Mouse (Mus musculus) midbrain, embryonic 16.5 days (tissue): Measurements from ENCODE around the gene Coro1b. TPM values are rescaled to one million over a fixed set of nuclear protein-coding genes. Genes with fewer than 3 reads are reported as not detected.
"Not testable (repeated sequence)": the region's sequence is repeated elsewhere in the genome, so short reads cannot be mapped to it uniquely, and the experiment has no call there.

ENCODE experiments used
- ATAC-seq: fragments of 200-750 bp; cut with Nextera tagmentation; 2 replicates; pipeline ENCODE4 v1.8.0; 2017; ENCODE audit warnings: moderate TSS enrichment
- H3K27ac ChIP-seq: fragments of 300-500 bp; sonication (generic); 2 replicates; pipeline ENCODE4 v1.5.1; 2014; ENCODE audit warnings: mild to moderate bottlenecking, low read length, mixed read lengths
- H3K27me3 ChIP-seq: fragments of 300-500 bp; sonication (generic); 2 replicates; pipeline ENCODE4 v1.6.1; 2014; ENCODE audit warnings: low read depth, low read length, mixed read lengths; ENCODE audit not compliant: control insufficient read depth, insufficient read depth
- H3K36me3 ChIP-seq: fragments of 300-500 bp; sonication (generic); 2 replicates; pipeline ENCODE4 v1.6.1; 2014; ENCODE audit warnings: mild to moderate bottlenecking, low read length, moderate library complexity, mixed read lengths; ENCODE audit not compliant: control insufficient read depth, insufficient read depth
- H3K4me1 ChIP-seq: fragments of 300-500 bp; sonication (generic); 2 replicates; pipeline ENCODE4 v1.6.1; 2014; ENCODE audit warnings: mild to moderate bottlenecking, low read length, mixed read lengths; ENCODE audit not compliant: control insufficient read depth, insufficient read depth
- H3K4me2 ChIP-seq: fragments of 300-500 bp; sonication (generic); 2 replicates; pipeline ENCODE4 v1.6.1; 2014; ENCODE audit warnings: mild to moderate bottlenecking, low read length, mixed read lengths
- H3K4me3 ChIP-seq: fragments of 300-500 bp; sonication (generic); 2 replicates; pipeline ENCODE4 v1.5.1; 2014; ENCODE audit warnings: low read depth, mild to moderate bottlenecking, low read length, moderate library complexity, mixed read lengths
- H3K9ac ChIP-seq: fragments of 300-500 bp; sonication (generic); 2 replicates; pipeline ENCODE4 v1.6.1; 2014; ENCODE audit warnings: low read depth, low read length, mixed read lengths
- H3K9me3 ChIP-seq: fragments of 300-500 bp; sonication (generic); replicated peaks from 2 replicates; pipeline ENCODE4 v1.6.1; 2014; ENCODE audit warnings: mild to moderate bottlenecking, low read length, mixed read lengths; ENCODE audit not compliant: control insufficient read depth, poor library complexity, severe bottlenecking
- WGBS: fragments of 180-500 bp; shearing (Covaris S2); extraction: QIAGEN DNeasy Blood & Tissue Kit; methylation state at CpG from one replicate; pipeline ENCODE4 v1.1.7; 2014; 5-methylcytosine and 5-hydroxymethylcytosine counted together
- polyA plus RNA-seq: library from polyadenylated mRNA; unstranded; fragments of >200 nt; fragmentation: Nextera tagmentation; extraction: Ambion mirVana; gene quantifications from 2 replicates; pipeline ENCODE4 v1.2.1, GENCODE M21; 2015

Coro1b gene
- polyA plus RNA-seq, 1 experiment from 2014 or later: 119 TPM

DNA sequence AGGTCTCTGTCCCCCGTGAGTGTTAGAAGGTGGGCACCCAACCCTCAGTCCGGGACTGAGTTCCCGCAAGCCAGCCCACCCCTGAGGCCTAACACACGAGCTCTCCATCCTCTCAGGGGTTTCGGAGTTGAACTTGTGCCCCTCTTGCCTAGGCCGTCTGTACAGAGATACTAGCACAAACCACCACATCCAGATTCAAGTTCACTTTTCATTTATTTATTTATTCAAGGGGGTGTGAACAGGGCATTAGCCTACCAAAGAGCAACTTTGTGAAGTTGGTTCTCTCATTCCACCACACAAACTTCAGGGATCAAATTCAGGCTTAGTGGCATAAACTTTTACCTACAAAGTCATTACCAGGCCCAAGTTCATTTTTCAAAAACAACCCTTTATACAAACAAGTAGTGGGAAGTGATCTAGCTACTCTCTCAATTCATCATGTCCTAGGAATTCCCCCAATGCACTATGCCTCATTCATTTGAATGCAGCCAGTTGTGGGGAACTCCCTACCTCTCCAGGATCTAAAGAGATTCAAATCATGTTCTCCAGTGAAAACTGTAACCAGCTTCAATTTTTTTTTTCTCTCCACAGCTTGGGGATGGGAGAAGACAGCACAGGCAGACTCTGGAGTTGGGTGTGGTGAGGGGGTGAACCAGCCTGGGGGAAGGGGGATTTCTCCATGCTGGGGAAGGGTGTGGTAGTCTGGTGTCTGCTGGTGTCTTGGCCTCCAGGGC, 13.0 kb upstream of the Coro1b start:
- H3K9me3 ChIP-seq, H3K9ac ChIP-seq, H3K27ac ChIP-seq, H3K27me3 ChIP-seq, H3K4me2 ChIP-seq, H3K4me3 ChIP-seq, ATAC-seq, H3K4me1 ChIP-seq: not testable (repeated sequence)
- WGBS: 87% methylated on average over 6 of the region's 6 CpGs
- H3K36me3 ChIP-seq: peaks cover 13% of the 10 kb centered on the region

DNA sequence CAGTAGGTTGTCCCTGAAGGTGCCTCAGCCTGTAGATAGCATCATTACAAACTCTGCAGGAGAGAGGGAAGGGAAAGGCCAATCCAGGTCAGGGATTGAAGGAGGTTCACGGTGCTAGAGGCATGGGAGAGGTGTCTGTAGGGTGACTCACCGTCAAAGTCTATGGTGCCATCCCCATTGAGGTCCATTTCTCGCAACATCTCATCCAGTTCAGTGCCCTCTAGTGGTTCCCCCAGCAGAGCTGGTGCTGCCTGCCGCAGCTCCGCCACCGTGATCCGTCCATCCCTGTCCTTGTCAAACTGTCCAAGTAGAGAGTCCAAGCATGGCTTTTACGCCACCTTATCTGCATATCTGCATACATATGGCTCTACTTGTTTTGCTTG, 12.5 kb upstream of the Coro1b start:
- H3K36me3 ChIP-seq: peaks cover 13% of the 10 kb centered on the region
- ATAC-seq, H3K4me3 ChIP-seq, H3K9me3 ChIP-seq, H3K4me1 ChIP-seq, H3K4me2 ChIP-seq, H3K9ac ChIP-seq, H3K27ac ChIP-seq, H3K27me3 ChIP-seq: not testable (repeated sequence)
- WGBS: 23% methylated on average over 8 of the region's 8 CpGs

- WGBS: 81% methylated on average over 5 of the region's 5 CpGs
- Histone ChIP-seq H3K9ac (no peak overlapping the region), H3K9me3 (no peaks in the 10 kb centered on the region), H3K36me3 (peaks cover 10% of the 10 kb centered on the region), H3K4me3 (no peak overlapping the region), H3K4me2 (no peak overlapping the region), H3K27ac (no peak overlapping the region), H3K4me1 (no peaks in the 10 kb centered on the region; the same call in 1 of the 2 replicates), H3K27me3 (no peaks in the 10 kb centered on the region)
- ATAC-seq: no peak
Measured at GRCm38 (mm10) chr19:4136463-4136862, 12.0 kb upstream of the Coro1b start.

DNA sequence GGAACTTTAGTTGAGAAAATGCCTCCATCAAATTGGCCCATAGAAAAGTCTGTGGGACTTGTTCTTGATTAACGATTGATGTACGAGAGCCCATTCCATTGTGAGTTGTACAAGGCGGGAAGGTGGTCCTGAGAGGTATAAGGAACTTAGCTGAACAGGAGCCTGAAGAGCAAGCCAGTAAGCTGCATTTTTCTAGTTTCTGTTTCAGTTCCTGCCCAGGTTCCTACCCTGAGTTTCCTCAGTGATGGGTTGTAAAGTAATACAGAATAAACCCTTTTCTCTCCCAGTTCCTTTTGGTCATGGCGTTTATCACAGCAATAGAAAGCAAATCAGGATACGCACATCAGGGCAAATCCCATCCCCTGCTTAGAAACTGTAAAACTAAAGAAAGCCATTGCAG, 10.5 kb upstream of the Coro1b start:
- Histone ChIP-seq H3K27me3 (no peaks in the 10 kb centered on the region), H3K4me1 (no peaks in the 10 kb centered on the region; the same call in 1 of the 2 replicates), H3K27ac (no peak overlapping the region), H3K4me2 (no peak overlapping the region), H3K9me3 (no peaks in the 10 kb centered on the region), H3K36me3 (peaks cover 3% of the 10 kb centered on the region), H3K9ac (no peak overlapping the region), H3K4me3 (no peak overlapping the region)
- ATAC-seq: no peak
- 86% methylated on average over 5 of the region's 5 CpGs for WGBS

GRCm38 (mm10) chr19:4139446-4139845, 9.0 kb upstream of the Coro1b start, which contains the start of gene Gpr152:
TSS of gene Gpr152 (plus strand) at chr19:4139787.
- Histone ChIP-seq H3K9ac (no peak within 1 kb of the TSS), H3K4me1 (no peaks in the 10 kb centered on the region; the same call in 1 of the 2 replicates), H3K4me3 (no peak within 1 kb of the TSS), H3K27ac (no peak within 1 kb of the TSS), H3K27me3 (no peaks in the 10 kb centered on the region), H3K4me2 (no peak within 1 kb of the TSS), H3K36me3 (no peaks in the 10 kb centered on the region), H3K9me3 (no peaks in the 10 kb centered on the region)
- no peak for ATAC-seq
- WGBS: 57% methylated on average over 2 of the region's 2 CpGs

DNA sequence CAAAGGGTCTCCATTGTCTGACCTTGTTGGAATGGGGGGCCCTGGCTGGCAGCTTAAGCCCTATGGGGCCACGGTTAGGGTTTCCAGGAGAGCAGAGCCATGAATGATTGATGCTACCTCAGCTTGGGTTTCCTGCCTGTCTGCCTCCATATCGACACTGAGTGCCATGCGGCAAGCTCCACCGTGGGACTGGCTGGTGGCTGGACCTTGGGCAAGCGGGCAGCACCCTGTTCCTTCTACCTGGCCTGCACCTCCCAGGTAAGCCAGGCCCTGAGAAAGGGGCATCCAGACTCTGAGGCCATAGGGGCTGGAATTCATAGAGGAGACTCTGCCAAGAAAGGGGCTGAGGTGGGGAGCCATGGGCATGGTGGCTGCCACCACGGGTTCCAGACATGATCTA, 8.3 kb upstream of the Coro1b start:
- Histone ChIP-seq H3K9me3 (no peaks in the 10 kb centered on the region), H3K4me3 (no peak overlapping the region), H3K36me3 (no peaks in the 10 kb centered on the region), H3K27me3 (no peaks in the 10 kb centered on the region), H3K4me2 (no peak overlapping the region), H3K9ac (no peak overlapping the region), H3K27ac (no peak overlapping the region), H3K4me1 (no peaks in the 10 kb centered on the region; the same call in 1 of the 2 replicates)
- 90% methylated on average over 6 of the region's 6 CpGs for WGBS
- ATAC-seq: no peak

GRCm38 (mm10) chr19:4142416-4143173, 5.8 kb upstream of the Coro1b start:
- no peaks in the 10 kb centered on the region; the same call in 1 of the 2 replicates for H3K4me1 ChIP-seq
- H3K4me3 ChIP-seq: no peak overlapping the region
- H3K27me3 ChIP-seq: no peaks in the 10 kb centered on the region
- H3K9me3 ChIP-seq: no peaks in the 10 kb centered on the region
- no peak for ATAC-seq
- WGBS: 90% methylated on average over 18 of the region's 18 CpGs
- H3K9ac ChIP-seq: no peak overlapping the region
- H3K36me3 ChIP-seq: no peaks in the 10 kb centered on the region
- H3K27ac ChIP-seq: no peak overlapping the region
- H3K4me2 ChIP-seq: no peak overlapping the region

GRCm38 (mm10) chr19:4143759-4144268, 4.6 kb upstream of the Coro1b start, which contains the start of gene Cabp4:
TSS of gene Cabp4 (minus strand) at chr19:4144033.
- Histone ChIP-seq H3K9me3 (no peaks in the 10 kb centered on the region), H3K36me3 (no peaks in the 10 kb centered on the region), H3K4me2 (no peak within 1 kb of the TSS), H3K27ac (no peak within 1 kb of the TSS), H3K4me3 (no peak within 1 kb of the TSS), H3K9ac (no peak within 1 kb of the TSS), H3K27me3 (no peaks in the 10 kb centered on the region), H3K4me1 (peaks cover 5% of the 10 kb centered on the region; the same call in 1 of the 2 replicates)
- ATAC-seq: no peak
- WGBS: 86% methylated on average over 7 of the region's 7 CpGs
